Mouse (Mus musculus): ENCODE results near the gene Ttc28. TPM values are rescaled to one million over a fixed set of nuclear protein-coding genes. Genes with fewer than 3 reads are reported as not detected.

Gene Ttc28
- total and polyA plus RNA-seq, 2 experiments from 2014 or later, result 14.5 to 50.4 TPM

DNA sequence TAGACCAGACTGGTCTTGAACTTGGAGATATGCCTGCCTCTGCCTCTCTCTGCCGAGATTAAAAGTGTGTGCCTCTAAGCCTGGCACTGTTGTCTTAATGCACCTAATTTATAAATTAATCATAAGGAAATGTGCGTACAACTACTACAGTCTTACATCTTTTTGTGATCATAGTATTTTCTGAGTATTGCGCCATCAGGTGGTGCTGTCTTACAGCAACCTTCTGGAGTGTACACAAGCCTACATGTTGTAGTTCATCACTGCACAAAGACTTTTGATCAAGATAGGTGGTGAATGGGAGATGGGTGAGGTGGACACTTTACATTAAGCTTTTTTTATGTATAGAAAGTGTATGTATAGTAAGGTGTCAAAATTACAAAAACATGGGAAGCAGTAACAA, 45.0 kb downstream of the Ttc28 start:
- H3K4me2 ChIP-seq (ENCODE audit: low read depth), result no peak overlapping the region
- H3K9me3 ChIP-seq (ENCODE audit: low read length), result no peaks in the 10 kb centered on the region
- no peak overlapping the region for H3K4me3 ChIP-seq (ENCODE audit: low read depth, low read length)
- H3K9ac ChIP-seq, result no peak overlapping the region
- DNase-seq, result no peak
- H3K36me3 ChIP-seq (ENCODE audit: insufficient read depth), result no peaks in the 10 kb centered on the region
- no peak overlapping the region for H3K27ac ChIP-seq (ENCODE audit: low read depth, low read length)
- ATAC-seq, result no peak
- 92% methylated on average over 3 of the region's 3 CpGs for WGBS
- no peaks in the 10 kb centered on the region for H3K27me3 ChIP-seq (ENCODE audit: insufficient read depth, low read length)
- TF ChIP-seq CTCF (IDR thresholded peaks at IDR 0.05; ENCODE audit: low read depth), result peak; percentile 49
- H3K4me1 ChIP-seq (ENCODE audit: insufficient read depth), result 0 out of 2 replicates have a peak, but pooled peaks cover 5% of the 10 kb centered on the region

- no peak for DNase-seq
- no peak for TF ChIP-seq CTCF (IDR thresholded peaks at IDR 0.05; ENCODE audit: low read depth)
- no peaks in the 10 kb centered on the region for H3K27me3 ChIP-seq (ENCODE audit: insufficient read depth, low read length)
- no peak overlapping the region for H3K4me2 ChIP-seq (ENCODE audit: low read depth)
- no peaks in the 10 kb centered on the region for H3K9me3 ChIP-seq (ENCODE audit: low read length)
- no peak overlapping the region for H3K4me3 ChIP-seq (ENCODE audit: low read depth, low read length)
- H3K4me1 ChIP-seq (ENCODE audit: insufficient read depth), result 0 out of 2 replicates have a peak, but pooled peaks cover 5% of the 10 kb centered on the region
- H3K36me3 ChIP-seq (ENCODE audit: insufficient read depth), result no peaks in the 10 kb centered on the region
- H3K27ac ChIP-seq (ENCODE audit: low read depth, low read length), result no peak overlapping the region
- WGBS, result 74% methylated on average over 5 of the region's 5 CpGs
- no peak for ATAC-seq
- no peak overlapping the region for H3K9ac ChIP-seq
Observed at GRCm38 (mm10) chr5:110925804-110926203, 46.2 kb downstream of the Ttc28 start.

- peak; percentile 68 for ATAC-seq
- no peaks in the 10 kb centered on the region for H3K36me3 ChIP-seq (ENCODE audit: insufficient read depth)
- H3K27ac ChIP-seq (ENCODE audit: low read depth, low read length), result no peak overlapping the region
- H3K9me3 ChIP-seq (ENCODE audit: low read length), result no peaks in the 10 kb centered on the region
- H3K27me3 ChIP-seq (ENCODE audit: insufficient read depth, low read length), result no peaks in the 10 kb centered on the region
- peak; percentile 43 for DNase-seq
- no peak for TF ChIP-seq CTCF (IDR thresholded peaks at IDR 0.05; ENCODE audit: low read depth)
- H3K4me2 ChIP-seq (ENCODE audit: low read depth), result no peak overlapping the region
- 33% methylated on average over 3 of the region's 3 CpGs for WGBS
- no peak overlapping the region for H3K9ac ChIP-seq
- 0 out of 2 replicates have a peak, but pooled peaks cover 5% of the 10 kb centered on the region for H3K4me1 ChIP-seq (ENCODE audit: insufficient read depth)
- no peak overlapping the region for H3K4me3 ChIP-seq (ENCODE audit: low read depth, low read length)
Observed at GRCm38 (mm10) chr5:110928289-110928688, 48.7 kb downstream of the Ttc28 start.

DNA sequence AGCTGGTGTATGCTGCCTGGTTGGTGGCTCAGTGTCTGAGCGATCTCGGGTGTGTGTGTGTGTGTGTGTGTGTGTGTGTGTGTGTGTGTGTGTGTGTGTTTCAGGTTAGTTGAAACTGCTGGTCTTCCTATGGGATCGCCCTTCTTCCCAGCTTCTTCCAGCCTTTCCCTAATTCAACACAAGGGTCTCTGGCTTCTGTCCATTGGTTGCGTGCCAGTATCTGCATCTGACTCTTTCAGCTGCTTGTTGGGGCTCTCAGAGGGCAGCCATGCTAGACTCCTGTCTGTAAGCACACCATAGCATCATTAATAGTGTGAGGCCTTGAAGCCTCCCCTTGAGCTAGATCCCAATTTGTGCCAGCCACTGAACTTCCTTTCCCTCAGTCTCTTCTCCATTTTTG, 49.7 kb downstream of the Ttc28 start:
- no peak for TF ChIP-seq CTCF (IDR thresholded peaks at IDR 0.05; ENCODE audit: low read depth)
- no peaks in the 10 kb centered on the region for H3K9me3 ChIP-seq (ENCODE audit: low read length)
- no peaks in the 10 kb centered on the region for H3K36me3 ChIP-seq (ENCODE audit: insufficient read depth)
- ATAC-seq (no peak), DNase-seq (peak; percentile 22)
- no peak overlapping the region for H3K4me2 ChIP-seq (ENCODE audit: low read depth)
- H3K9ac ChIP-seq, result no peak overlapping the region
- H3K4me1 ChIP-seq (ENCODE audit: insufficient read depth), result 0 out of 2 replicates have a peak, but pooled peaks cover 5% of the 10 kb centered on the region
- H3K27ac ChIP-seq (ENCODE audit: low read depth, low read length), result no peak overlapping the region
- H3K4me3 ChIP-seq (ENCODE audit: low read depth, low read length), result no peak overlapping the region
- WGBS, result 48% methylated on average over 4 of the region's 4 CpGs
- no peaks in the 10 kb centered on the region for H3K27me3 ChIP-seq (ENCODE audit: insufficient read depth, low read length)

DNA sequence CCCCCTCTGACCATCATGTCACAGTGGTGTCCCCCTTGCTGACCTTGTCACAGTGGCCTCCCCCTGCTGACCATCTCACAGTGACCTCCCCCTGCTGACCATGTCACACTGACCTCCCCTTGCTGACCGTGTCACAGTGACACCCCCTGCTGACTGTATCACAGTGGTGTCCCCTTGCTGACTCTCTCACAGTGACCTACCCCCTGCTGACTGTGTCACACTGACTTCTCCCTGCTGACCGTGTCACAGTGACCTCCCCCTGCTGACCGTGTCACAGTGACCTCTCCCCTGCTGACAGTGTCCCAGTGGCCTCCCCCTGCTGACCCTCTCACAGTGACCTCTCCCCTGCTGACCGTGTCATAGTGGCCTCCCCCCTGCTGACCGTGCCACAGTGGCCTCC, 57.0 kb downstream of the Ttc28 start:
- WGBS, result 48% methylated on average over 5 of the region's 5 CpGs
- no peak overlapping the region for H3K4me3 ChIP-seq (ENCODE audit: low read depth, low read length)

DNA sequence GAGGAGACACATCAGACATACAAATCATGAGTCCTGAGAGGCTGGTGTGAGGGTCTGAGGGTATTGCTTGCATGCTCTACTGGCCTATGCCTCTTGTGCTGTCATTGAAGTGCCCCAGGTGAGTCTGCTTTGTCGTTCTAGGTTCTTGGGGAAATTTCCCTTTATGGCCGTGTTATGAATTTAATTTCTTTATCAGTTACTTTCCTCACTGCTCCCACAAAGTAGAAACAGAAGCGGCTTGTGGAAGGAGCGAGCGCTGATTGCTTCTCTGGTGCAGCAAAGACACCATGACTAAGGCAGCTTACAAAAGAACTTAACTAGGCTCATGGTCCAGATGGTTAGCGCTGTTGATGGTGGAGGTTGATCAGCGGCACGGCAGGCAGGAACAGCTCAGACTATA, 64.7 kb downstream of the Ttc28 start:
- H3K9me3 ChIP-seq (ENCODE audit: low read length), result no peaks in the 10 kb centered on the region
- H3K27me3 ChIP-seq (ENCODE audit: insufficient read depth, low read length), result no peaks in the 10 kb centered on the region
- 90% methylated on average over 8 of the region's 8 CpGs for WGBS
- H3K27ac ChIP-seq (ENCODE audit: low read depth, low read length), result no peak overlapping the region
- no peak overlapping the region for H3K9ac ChIP-seq
- H3K4me2 ChIP-seq (ENCODE audit: low read depth), result no peak overlapping the region
- ATAC-seq (no peak), DNase-seq (no peak)
- no peaks in the 10 kb centered on the region for H3K36me3 ChIP-seq (ENCODE audit: insufficient read depth)
- H3K4me3 ChIP-seq (ENCODE audit: low read depth, low read length), result no peak overlapping the region
- H3K4me1 ChIP-seq (ENCODE audit: insufficient read depth), result no peaks in the 10 kb centered on the region
- no peak for TF ChIP-seq CTCF (IDR thresholded peaks at IDR 0.05; ENCODE audit: low read depth)

More for the DNA sequence above, 57.0 kb downstream of the Ttc28 start:
- Histone ChIP-seq H3K4me2 (ENCODE audit: low read depth) (no peak overlapping the region), H3K27ac (ENCODE audit: low read depth, low read length) (no peak overlapping the region), H3K9ac (no peak overlapping the region), H3K36me3 (ENCODE audit: insufficient read depth) (no peaks in the 10 kb centered on the region), H3K9me3 (ENCODE audit: low read length) (no peaks in the 10 kb centered on the region), H3K27me3 (ENCODE audit: insufficient read depth, low read length) (no peaks in the 10 kb centered on the region), H3K4me1 (ENCODE audit: insufficient read depth) (no peaks in the 10 kb centered on the region)
- DNase-seq (no peak), ATAC-seq (no peak)
- no peak for TF ChIP-seq CTCF (IDR thresholded peaks at IDR 0.05; ENCODE audit: low read depth)

GRCm38 (mm10) chr5:110948476-110949399, 69.1 kb downstream of the Ttc28 start:
- Histone ChIP-seq H3K36me3 (ENCODE audit: insufficient read depth) (no peaks in the 10 kb centered on the region), H3K9ac (no peak overlapping the region), H3K4me3 (ENCODE audit: low read depth, low read length) (no peak overlapping the region), H3K27me3 (ENCODE audit: insufficient read depth, low read length) (no peaks in the 10 kb centered on the region), H3K27ac (ENCODE audit: low read depth, low read length) (peak overlapping the region; percentile 45; the same call in 1 of the 2 replicates), H3K4me1 (ENCODE audit: insufficient read depth) (no peaks in the 10 kb centered on the region), H3K4me2 (ENCODE audit: low read depth) (no peak overlapping the region), H3K9me3 (ENCODE audit: low read length) (no peaks in the 10 kb centered on the region)
- DNase-seq, result peak; percentile 33
- TF ChIP-seq CTCF (IDR thresholded peaks at IDR 0.05; ENCODE audit: low read depth), result no peak
- WGBS, result 37% methylated on average over 12 of the region's 12 CpGs
- ATAC-seq, result peak; percentile 46
